Mouse (Mus musculus) neural tube, embryonic 10.5 days (tissue): ENCODE data around the gene Hist1h4f.
A peak's percentile ranks its signal among the peaks of the same experiment; 100 is the strongest.

Experiments used
- DNase-seq: peaks from one replicate; pipeline ENCODE4 v3.0.0-alpha.2; 2017; ENCODE audit warnings: low spot score; ENCODE audit errors: extremely low spot score

The Hist1h4f gene

DNA sequence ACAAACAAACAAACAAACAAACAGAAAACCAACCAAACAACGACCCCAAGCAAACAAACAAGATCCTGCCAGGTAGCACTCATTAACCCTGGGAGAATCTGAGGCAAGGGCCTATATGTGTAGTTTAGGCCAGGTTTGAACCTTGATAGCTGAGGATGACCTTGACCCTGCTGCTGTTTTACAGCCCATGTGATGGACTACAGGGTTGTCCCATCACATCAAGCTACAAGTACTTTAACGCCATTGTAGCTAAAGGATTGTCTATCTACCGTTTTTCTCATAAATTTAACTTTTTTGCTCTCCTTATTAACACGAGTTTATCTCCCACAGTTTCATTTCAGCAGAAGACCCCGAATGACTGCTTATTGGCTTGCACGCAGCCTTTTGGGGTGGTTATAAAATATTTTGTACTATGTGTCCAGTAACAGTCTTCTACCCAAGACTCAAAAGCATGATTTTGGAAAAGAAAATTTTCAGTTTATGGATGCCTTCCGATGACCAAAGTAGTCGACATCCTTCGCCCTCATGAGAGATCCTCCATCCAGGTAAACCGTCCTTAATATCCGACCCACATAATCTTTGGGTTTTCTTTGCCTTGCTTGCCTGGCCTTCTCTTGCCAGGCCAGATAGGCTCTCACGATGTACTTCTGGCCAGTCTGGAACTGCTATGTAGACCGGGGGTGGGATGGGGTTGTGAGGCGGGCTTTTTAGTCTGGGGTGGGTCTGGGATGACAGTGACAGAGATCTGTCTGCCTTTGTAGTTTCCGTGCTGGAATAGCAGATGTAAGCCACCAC, 35.4 kb downstream of the Hist1h4f start:
- DNase-seq = peak; percentile 35

DNA sequence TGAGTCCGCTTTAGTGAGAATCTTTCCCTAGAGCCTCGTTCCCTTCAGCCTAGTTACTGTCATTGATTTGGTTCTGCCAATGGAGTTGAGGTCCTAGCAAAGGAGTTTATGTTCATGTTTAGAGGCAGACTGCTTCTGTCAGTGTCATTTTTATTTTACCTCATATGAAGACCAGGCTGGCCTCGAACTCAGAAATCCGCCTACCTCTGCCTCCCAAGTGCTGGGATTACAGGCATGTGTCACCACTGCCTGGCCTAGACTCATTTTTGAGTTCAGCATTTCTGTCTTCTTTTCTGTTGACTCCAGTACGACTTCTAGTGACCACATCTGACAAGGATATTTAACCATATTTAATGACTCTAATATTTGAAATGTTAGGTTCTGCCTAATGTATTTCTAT, 36.2 kb downstream of the Hist1h4f start:
- DNase-seq = no peak

DNA sequence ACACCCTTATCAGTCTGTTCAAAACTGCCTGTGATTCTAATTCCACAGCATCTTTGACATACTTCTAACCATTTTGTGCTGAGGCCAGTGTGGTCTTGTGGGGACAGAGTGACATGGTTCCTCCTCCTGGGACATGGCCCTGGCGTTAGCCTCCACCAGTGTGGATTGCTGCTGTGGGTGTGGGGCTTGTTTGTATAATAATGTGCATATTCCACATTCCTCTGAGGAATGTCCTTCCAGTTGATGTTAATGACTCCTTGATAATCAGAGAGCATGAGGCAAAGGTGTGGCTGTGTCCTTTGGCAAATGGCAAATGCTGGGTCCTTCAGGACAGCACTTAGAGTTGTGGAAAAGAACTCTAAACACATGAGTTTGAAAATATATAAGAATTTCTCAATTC, 37.9 kb downstream of the Hist1h4f start:
- no peak for DNase-seq

DNA sequence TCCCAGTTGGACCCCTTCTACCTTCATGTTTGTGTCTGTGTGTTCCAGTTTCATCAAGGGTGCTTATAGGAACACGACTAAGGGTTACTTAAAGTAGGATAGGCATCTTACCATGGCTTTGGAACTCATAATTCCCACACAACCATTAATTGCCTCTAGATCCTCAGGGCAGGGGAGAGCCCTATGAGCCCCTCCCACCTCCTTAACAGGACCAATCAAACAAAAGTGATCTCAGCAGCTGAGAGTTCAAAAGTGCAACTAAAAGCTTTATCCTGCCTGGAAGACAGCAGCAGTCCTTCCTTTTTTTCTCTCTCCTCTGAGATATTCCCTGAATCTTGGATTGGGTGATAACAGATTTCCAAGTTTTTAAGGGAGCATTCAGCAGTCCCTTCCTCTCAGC, 41.3 kb downstream of the Hist1h4f start:
- no peak for DNase-seq

DNA sequence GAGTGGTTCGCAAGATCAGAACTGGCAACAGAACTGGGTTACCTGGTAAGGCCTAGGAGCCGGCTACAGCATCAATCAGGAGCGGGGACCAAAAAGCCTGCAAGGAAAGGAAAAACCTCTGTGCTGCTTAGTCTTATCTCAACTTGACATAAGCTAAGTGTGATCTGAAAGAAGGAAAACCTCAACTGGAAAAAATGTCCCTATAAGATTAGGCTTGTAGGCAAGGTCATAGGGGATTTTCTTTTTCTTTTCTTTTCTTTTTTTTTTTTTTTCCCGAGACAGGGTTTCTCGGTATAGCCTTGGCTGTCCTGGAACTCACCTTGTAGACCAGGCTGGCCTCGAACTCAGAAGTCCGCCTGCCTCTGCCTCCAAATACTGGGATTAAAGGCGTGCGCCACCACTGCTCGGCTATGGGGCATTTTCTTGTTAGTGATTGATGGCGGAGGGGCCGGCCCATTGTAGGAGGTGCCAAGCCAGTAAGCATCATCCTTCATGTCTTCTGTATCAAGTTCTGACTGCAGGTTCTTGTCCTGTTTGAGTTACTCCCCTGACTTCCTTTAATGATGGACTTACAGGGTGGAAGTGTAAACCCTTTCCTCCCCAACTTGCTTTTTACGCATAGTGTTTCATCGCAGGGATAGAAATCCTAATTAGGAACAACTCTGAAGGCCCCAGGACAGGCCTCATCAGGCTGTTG, 44.5 kb downstream of the Hist1h4f start:
- DNase-seq = peak; percentile 52

DNA sequence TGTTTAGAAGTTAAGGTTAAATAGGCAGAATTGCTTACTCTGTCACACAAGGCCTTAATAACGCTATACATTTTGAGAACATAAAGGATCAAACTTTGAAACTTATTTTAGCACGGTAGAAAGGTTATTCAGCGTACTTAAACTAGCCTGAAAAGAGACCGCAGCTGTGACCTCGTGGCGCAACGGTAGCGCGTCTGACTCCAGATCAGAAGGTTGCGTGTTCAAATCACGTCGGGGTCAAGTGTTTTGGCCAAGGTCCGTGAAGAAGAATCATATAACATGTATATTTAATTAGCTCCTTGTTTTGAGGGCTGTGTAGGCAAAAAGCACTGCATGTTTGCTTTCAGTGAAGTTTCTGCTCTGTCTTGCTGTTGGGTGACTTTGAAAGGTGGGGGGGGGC, 45.1 kb downstream of the Hist1h4f start:
- DNase-seq = peak; percentile 77

DNA sequence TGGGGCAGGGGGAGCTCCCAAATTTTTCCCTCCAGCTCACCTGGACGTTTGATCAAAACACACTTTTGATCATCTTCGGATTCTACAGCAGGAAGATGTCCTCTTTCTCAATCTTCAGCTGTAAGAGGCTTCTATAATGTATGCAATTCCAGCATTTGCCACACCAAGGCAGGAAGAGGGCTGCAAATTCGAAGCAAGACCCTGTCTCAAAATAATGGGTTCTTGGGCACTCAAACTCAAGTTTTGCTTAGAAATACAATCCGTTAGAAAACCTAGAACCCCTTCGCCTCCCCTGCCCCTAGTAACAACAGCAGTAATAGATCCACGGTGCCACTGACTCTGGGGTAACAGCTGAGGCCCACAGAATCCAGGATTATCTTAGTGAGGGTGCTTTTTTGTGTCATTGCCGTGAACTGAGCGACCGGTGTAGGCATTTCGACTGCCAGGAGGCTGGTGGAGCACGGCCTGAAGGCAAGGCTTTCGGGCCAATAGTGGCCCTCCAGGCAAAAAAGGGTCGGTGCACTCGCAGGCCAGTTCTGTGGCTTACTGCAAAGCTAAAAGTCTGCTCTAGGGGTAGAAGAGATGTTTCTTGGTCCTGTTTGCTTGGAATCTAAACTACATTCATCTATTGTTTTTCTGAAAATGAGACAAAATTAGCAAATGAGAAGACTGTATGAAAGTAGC, 45.6 kb downstream of the Hist1h4f start:
- DNase-seq = peak; percentile 51

DNA sequence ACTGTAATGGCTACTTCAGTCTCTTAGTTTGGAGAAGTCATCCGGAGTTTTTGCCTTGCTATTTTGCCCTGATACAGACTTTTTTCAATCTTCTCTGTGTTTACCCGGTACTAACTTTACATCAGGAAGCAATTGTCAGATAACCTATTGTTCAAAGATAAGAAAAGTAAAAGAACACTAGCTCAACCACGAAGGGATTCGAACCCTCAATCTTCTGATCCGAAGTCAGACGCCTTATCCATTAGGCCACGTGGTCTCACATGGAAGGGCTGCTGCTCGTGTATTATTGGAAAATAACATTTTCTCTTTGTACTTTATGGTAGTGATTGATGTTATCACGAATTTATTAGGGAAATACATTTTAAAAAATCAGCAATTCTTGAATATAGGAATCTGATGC, 47.7 kb downstream of the Hist1h4f start:
- DNase-seq = peak; percentile 69

DNA sequence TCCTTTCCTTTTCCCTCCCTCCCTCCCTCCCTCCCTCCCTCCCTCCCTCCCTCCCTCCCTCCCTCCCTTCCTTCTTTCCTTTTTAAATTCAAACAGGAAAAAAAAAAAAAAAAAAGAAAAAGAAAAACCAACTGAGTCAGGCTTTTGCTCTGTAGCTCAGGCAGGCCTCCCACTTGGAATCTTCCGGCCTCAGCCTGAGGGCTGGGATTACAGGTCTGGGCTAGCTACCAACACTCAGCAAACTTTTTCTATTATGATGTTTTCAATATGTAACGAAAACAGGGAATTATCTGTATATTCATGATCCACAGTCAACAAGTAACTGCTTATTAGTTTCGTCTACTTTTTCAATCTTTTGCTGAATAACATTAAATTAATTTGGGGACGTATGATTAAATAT, 48.5 kb downstream of the Hist1h4f start:
- DNase-seq = no peak

DNA sequence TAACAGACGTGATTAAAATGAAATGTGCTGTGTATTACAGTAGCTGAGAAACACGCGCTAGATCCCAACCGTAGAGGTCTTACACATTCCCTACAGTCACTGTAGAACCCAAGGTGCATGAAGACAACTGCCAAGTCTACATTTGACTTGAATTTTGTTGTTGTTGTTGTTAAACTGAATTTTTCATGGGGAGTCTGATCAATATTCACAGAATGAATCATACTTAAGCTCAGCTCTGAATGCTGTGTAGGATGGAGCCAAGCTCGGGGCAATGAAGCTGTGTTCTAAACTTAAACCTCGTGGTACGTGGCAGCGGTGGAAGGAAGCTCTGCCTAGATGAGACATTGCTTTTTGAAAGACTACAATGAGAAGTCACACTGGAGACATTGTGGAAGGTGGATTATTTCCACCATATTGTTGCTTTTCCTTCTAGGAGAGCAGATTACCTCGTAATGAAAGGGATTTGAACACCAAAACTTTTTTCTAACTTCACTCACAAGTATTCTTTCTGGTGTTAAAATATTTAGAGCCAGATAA, 49.3 kb downstream of the Hist1h4f start:
- no peak for DNase-seq

DNA sequence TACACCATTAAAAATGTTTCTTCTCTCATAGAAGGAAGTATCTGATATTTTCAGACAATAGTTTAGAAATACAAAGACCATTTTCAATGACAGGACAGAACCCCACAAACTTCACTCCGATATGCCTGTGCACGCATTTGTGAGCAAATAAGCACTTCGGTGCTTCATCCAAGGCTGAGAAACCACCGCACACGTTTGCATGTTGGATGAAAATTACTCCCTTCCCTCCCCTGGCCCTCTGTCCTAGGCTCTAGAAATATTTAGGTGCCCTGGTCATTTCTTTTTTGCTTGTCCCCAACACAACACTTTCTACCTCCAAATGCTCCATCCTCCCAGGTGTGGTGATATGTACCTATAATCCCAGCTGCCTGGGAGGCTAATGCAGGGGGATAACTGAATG, 49.9 kb downstream of the Hist1h4f start:
- no peak for DNase-seq
